Mouse (Mus musculus) kidney, adult 2 months (tissue): ENCODE results near the gene Lgr4.
"Not testable (repeated sequence)": the region's sequence is repeated elsewhere in the genome, so short reads cannot be mapped to it uniquely, and the experiment has no call there.

Experiments used
- CTCF ChIP-seq: fragments of 200-500 bp; conservative IDR thresholded peaks from 2 replicates; pipeline ENCODE4 v1.5.1; 2011; ENCODE audit warnings: low read depth, mild to moderate bottlenecking, control low read depth, low read length, moderate library complexity, mixed read lengths; ENCODE audit not compliant: insufficient read depth, insufficient read length
- POLR2A ChIP-seq: fragments of 200-500 bp; IDR thresholded peaks from one replicate; pipeline ENCODE4 v1.6.1; 2011; ENCODE audit warnings: low read depth, low read length, control low read depth

GRCm38 (mm10) chr2:109879429-109879828, 38.0 kb upstream of the Lgr4 start:
- TF ChIP-seq POLR2A, CTCF: not testable (repeated sequence)
